Mouse (Mus musculus): ENCODE results near the gene Skida1. TPM values are rescaled to one million over a fixed set of nuclear protein-coding genes. Genes with fewer than 3 reads are reported as not detected.

Gene Skida1
- total RNA-seq, 2 experiments from 2014 or later: not detected

- ATAC-seq (replicated peaks; ENCODE audit: poor library complexity, severe bottlenecking): peak; percentile 76
Measured at GRCm38 (mm10) chr2:18055929-18056785, 7.3 kb upstream of the Skida1 start.

GRCm38 (mm10) chr2:18055016-18055928, 6.4 kb upstream of the Skida1 start, which contains the start of gene Mllt10:
Gene Mllt10 (plus strand): TSS chr2:18055237.
- no peak for ATAC-seq (replicated peaks; ENCODE audit: poor library complexity, severe bottlenecking)

- ATAC-seq (replicated peaks; ENCODE audit: poor library complexity, severe bottlenecking): no peak
Measured at GRCm38 (mm10) chr2:18053951-18054530, 5.2 kb upstream of the Skida1 start.

- no peak for ATAC-seq (replicated peaks; ENCODE audit: poor library complexity, severe bottlenecking)
Measured at GRCm38 (mm10) chr2:18053243-18053950, 4.5 kb upstream of the Skida1 start.

- no peak for ATAC-seq (replicated peaks; ENCODE audit: poor library complexity, severe bottlenecking)
Measured at GRCm38 (mm10) chr2:18052581-18052980, 3.7 kb upstream of the Skida1 start.

- no peak for ATAC-seq (replicated peaks; ENCODE audit: poor library complexity, severe bottlenecking)
Measured at GRCm38 (mm10) chr2:18051831-18052170, 3.0 kb upstream of the Skida1 start.

GRCm38 (mm10) chr2:18051026-18051830, 2.4 kb upstream of the Skida1 start:
- ATAC-seq (replicated peaks; ENCODE audit: poor library complexity, severe bottlenecking): no peak

GRCm38 (mm10) chr2:18050541-18050985, 1.7 kb upstream of the Skida1 start:
- 0 out of 2 replicates have a peak, but pooled peaks have one; percentile 21 for ATAC-seq (replicated peaks; ENCODE audit: poor library complexity, severe bottlenecking)

- ATAC-seq (replicated peaks; ENCODE audit: poor library complexity, severe bottlenecking): no peak
Measured at GRCm38 (mm10) chr2:18050018-18050417, 1.2 kb upstream of the Skida1 start.

GRCm38 (mm10) chr2:18049279-18049821, 499 bp upstream of the Skida1 start:
- ATAC-seq (replicated peaks; ENCODE audit: poor library complexity, severe bottlenecking): no peak

GRCm38 (mm10) chr2:18047646-18048452, 1.0 kb downstream of the Skida1 start:
- peak; percentile 65 for ATAC-seq (replicated peaks; ENCODE audit: poor library complexity, severe bottlenecking)

GRCm38 (mm10) chr2:18046758-18047645, 1.8 kb downstream of the Skida1 start:
- peak; percentile 42 for ATAC-seq (replicated peaks; ENCODE audit: poor library complexity, severe bottlenecking)

- no peak for ATAC-seq (replicated peaks; ENCODE audit: poor library complexity, severe bottlenecking)
Measured at GRCm38 (mm10) chr2:18046186-18046585, 2.7 kb downstream of the Skida1 start.

- no peak for ATAC-seq (replicated peaks; ENCODE audit: poor library complexity, severe bottlenecking)
Measured at GRCm38 (mm10) chr2:18045781-18046181, 3.1 kb downstream of the Skida1 start.

- ATAC-seq (replicated peaks; ENCODE audit: poor library complexity, severe bottlenecking): no peak
Measured at GRCm38 (mm10) chr2:18045143-18045780, 3.6 kb downstream of the Skida1 start.

- ATAC-seq (replicated peaks; ENCODE audit: poor library complexity, severe bottlenecking): no peak
Measured at GRCm38 (mm10) chr2:18041199-18041885, 7.5 kb downstream of the Skida1 start.
